Mouse (Mus musculus) small intestine, adult 2 months (tissue): ENCODE measurements at regions not wholly inside any gene's neighbourhood (a gene's known extent, or its start where the extent isn't known, plus 50 kb on each side); places are given as distances from the start of the nearest gene placed in this dataset.

ENCODE experiments used
- H3K27ac ChIP-seq: fragments of 200-500 bp; 2 replicates; pipeline ENCODE4 v1.5.1; 2012; ENCODE audit warnings: low read depth, low read length, control low read depth, inconsistent platforms; ENCODE audit not compliant: insufficient read depth
- H3K27me3 ChIP-seq: fragments of 200-500 bp; 2 replicates; pipeline ENCODE4 v1.6.1; 2012; ENCODE audit warnings: mild to moderate bottlenecking, moderate library complexity, low read length, inconsistent platforms; ENCODE audit not compliant: control insufficient read depth, insufficient read depth
- H3K36me3 ChIP-seq: fragments of 200-500 bp; 2 replicates; pipeline ENCODE4 v1.6.1; 2012; ENCODE audit warnings: mild to moderate bottlenecking, low read length, control low read depth, inconsistent platforms; ENCODE audit not compliant: control insufficient read depth, insufficient read depth
- H3K4me1 ChIP-seq: fragments of 200-500 bp; 2 replicates; pipeline ENCODE4 v1.6.1; 2012; ENCODE audit warnings: low read length, inconsistent platforms, mixed read lengths; ENCODE audit not compliant: control insufficient read depth, insufficient read depth, insufficient read length
- H3K4me3 ChIP-seq: fragments of 200-500 bp; 2 replicates; pipeline ENCODE4 v1.5.1; 2012; ENCODE audit warnings: low read depth, mild to moderate bottlenecking, control low read depth, inconsistent platforms, low read length, moderate library complexity
- CTCF ChIP-seq: fragments of 200-500 bp; IDR thresholded peaks from 2 replicates; pipeline ENCODE4 v1.5.1; 2012; ENCODE audit warnings: low read depth, mild to moderate bottlenecking, control low read depth, inconsistent platforms, low read length, moderate library complexity, mixed read lengths; ENCODE audit not compliant: insufficient replicate concordance, insufficient read length; ENCODE audit errors: extremely low read depth
- POLR2A ChIP-seq: fragments of 200-500 bp; IDR thresholded peaks from 2 replicates; pipeline ENCODE4 v1.6.1; 2012; ENCODE audit warnings: low read depth, mild to moderate bottlenecking, control low read depth, inconsistent platforms, low read length, moderate library complexity
- WGBS: fragments of 180-500 bp; shearing (Covaris S2); methylation state at CpG from one replicate; pipeline ENCODE4 v1.1.7; 2018; 5-methylcytosine and 5-hydroxymethylcytosine counted together

GRCm38 (mm10) chr13:102451176-102451575 lies 242.2 kb upstream of the Cd180 start:
- TF ChIP-seq CTCF (no peak), POLR2A (no peak)
- 90% methylated on average over 7 of the region's 7 CpGs for WGBS

GRCm38 (mm10) chr13:102458711-102459110 lies 234.6 kb upstream of the Cd180 start:
- Histone ChIP-seq H3K4me3 (no peak overlapping the region), H3K4me1 (no peaks in the 10 kb centered on the region), H3K27me3 (no peaks in the 10 kb centered on the region), H3K36me3 (no peaks in the 10 kb centered on the region), H3K27ac (no peak overlapping the region)
- 64% methylated on average over 2 of the region's 2 CpGs for WGBS
- TF ChIP-seq POLR2A: no peak
- TF ChIP-seq CTCF: no peak

More at GRCm38 (mm10) chr13:102451176-102451575, 242.2 kb upstream of the Cd180 start:
- Histone ChIP-seq H3K36me3 (no peaks in the 10 kb centered on the region), H3K4me1 (no peaks in the 10 kb centered on the region), H3K27me3 (no peaks in the 10 kb centered on the region), H3K4me3 (no peak overlapping the region), H3K27ac (no peak overlapping the region)

GRCm38 (mm10) chr13:102463993-102464392 lies 229.4 kb upstream of the Cd180 start:
- no peak for TF ChIP-seq CTCF
- no peak for TF ChIP-seq POLR2A
- Histone ChIP-seq H3K4me3 (no peak overlapping the region), H3K36me3 (no peaks in the 10 kb centered on the region), H3K4me1 (no peaks in the 10 kb centered on the region), H3K27me3 (no peaks in the 10 kb centered on the region), H3K27ac (no peak overlapping the region)
- WGBS: 94% methylated on average over 2 of the region's 2 CpGs

- no peaks in the 10 kb centered on the region for H3K36me3 ChIP-seq
Measured at GRCm38 (mm10) chr13:102481906-102482305, 211.5 kb upstream of the Cd180 start.

GRCm38 (mm10) chr13:102482451-102482850 lies 210.9 kb upstream of the Cd180 start:
- Histone ChIP-seq H3K36me3 (no peaks in the 10 kb centered on the region), H3K4me3 (no peak overlapping the region), H3K4me1 (no peaks in the 10 kb centered on the region), H3K27me3 (no peaks in the 10 kb centered on the region), H3K27ac (no peak overlapping the region)
- no peak for TF ChIP-seq POLR2A
- TF ChIP-seq CTCF: no peak
- 89% methylated on average over 3 of the region's 3 CpGs for WGBS

More at GRCm38 (mm10) chr13:102481906-102482305, 211.5 kb upstream of the Cd180 start:
- WGBS: 85% methylated on average over 3 of the region's 3 CpGs
- H3K4me1 ChIP-seq: no peaks in the 10 kb centered on the region
- no peak for TF ChIP-seq CTCF
- no peak for TF ChIP-seq POLR2A
- H3K4me3 ChIP-seq: no peak overlapping the region
- H3K27me3 ChIP-seq: no peaks in the 10 kb centered on the region
- no peak overlapping the region for H3K27ac ChIP-seq

- Histone ChIP-seq H3K4me3 (no peak overlapping the region), H3K36me3 (no peaks in the 10 kb centered on the region), H3K27me3 (no peaks in the 10 kb centered on the region), H3K27ac (no peak overlapping the region), H3K4me1 (no peaks in the 10 kb centered on the region)
- WGBS: 80% methylated on average over 4 of the region's 4 CpGs
- TF ChIP-seq CTCF (no peak), POLR2A (no peak)
Measured at GRCm38 (mm10) chr13:102487416-102488097, 205.8 kb upstream of the Cd180 start.

- no peaks in the 10 kb centered on the region for H3K36me3 ChIP-seq
- no peak for TF ChIP-seq POLR2A
- no peak for TF ChIP-seq CTCF
- no peak overlapping the region for H3K27ac ChIP-seq
- no peaks in the 10 kb centered on the region for H3K4me1 ChIP-seq
- WGBS: 79% methylated on average over 4 of the region's 4 CpGs
- no peaks in the 10 kb centered on the region for H3K27me3 ChIP-seq
- H3K4me3 ChIP-seq: no peak overlapping the region
Measured at GRCm38 (mm10) chr13:102491370-102491769, 202.0 kb upstream of the Cd180 start.
